In the genomic region with DNA sequence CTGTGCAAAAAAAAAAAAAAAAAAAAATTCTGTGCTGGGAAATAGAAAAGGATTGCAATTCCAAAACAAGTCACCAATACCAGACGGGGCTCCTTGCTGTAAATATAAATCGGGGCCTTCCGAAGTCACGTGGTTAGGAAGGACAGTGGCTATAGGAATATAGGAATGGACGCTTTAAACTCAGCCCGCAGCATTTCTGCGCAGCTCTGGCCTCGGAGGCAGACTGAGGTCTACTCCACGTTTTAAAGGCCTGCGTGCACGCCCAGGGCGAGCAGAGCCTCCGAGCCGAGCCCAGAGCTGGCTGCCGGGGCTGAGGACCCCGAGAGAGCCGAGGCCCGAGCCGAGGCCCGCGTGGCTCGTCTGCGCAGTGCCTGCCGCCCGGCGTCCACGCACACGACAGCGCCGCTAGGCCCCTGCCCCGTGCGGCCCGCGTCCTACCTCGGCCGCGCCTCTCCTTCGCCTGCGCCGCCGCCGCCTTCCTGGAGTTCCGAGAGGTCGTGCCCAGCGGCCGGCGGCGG, we compare ENCODE assay signal across 8 mouse cellular contexts. TPM values are rescaled to one million over a fixed set of nuclear protein-coding genes. Genes with fewer than 3 reads are reported as not detected.
A peak's percentile ranks its signal among the peaks of the same experiment; 100 is the strongest.
DNase-seq lines count a peak whose midpoint lies in the region; ATAC-seq and TF ChIP-seq lines count a peak whose summit lies in the region.

No protein-coding gene starts in this region.

- TF ChIP-seq POLR2A in ES-Bruce4 (IDR thresholded peaks at IDR 0.05; ENCODE audit: insufficient read depth, low read length): no peak

- TF ChIP-seq EP300 in ES-Bruce4 (IDR thresholded peaks at IDR 0.05; ENCODE audit: insufficient read depth, low read depth, low read length): no peak

- peak overlapping the region; percentile 81 for H3K4me2 ChIP-seq in heart, embryonic 15.5 days
- H3K4me2 ChIP-seq in hindbrain, postnatal 0 days (ENCODE audit: low read depth, low read length): peak overlapping the region; percentile 89
- H3K4me2 ChIP-seq in midbrain, embryonic 11.5 days: peak overlapping the region; percentile 83

- no peak for DNase-seq in heart, adult 9 months (ENCODE audit: low spot score in 2 of 2)
- DNase-seq in embryo, embryonic 11.5 days (ENCODE audit: low read depth, low spot score): peak; percentile 35
- DNase-seq in hindbrain, postnatal 0 days (ENCODE audit: low spot score): peak; percentile 71
- no peak for DNase-seq in midbrain, embryonic 11.5 days (ENCODE audit: low spot score, missing footprints)
- no peak for DNase-seq in adrenal gland, adult 18-20 months (ENCODE audit: low spot score in 2 of 2)

- H3K9me3 ChIP-seq in heart, embryonic 15.5 days (replicated peaks): no peaks in the 10 kb centered on the region
- no peaks in the 10 kb centered on the region for H3K9me3 ChIP-seq in ES-Bruce4 (replicated peaks; ENCODE audit: control insufficient read depth, insufficient read depth, low read length, poor library complexity, severe bottlenecking)
- no peaks in the 10 kb centered on the region for H3K9me3 ChIP-seq in hindbrain, postnatal 0 days (ENCODE audit: low read length)
- H3K9me3 ChIP-seq in midbrain, embryonic 11.5 days (ENCODE audit: control insufficient read depth, low read length): no peaks in the 10 kb centered on the region

- no peaks in the 10 kb centered on the region for H3K27me3 ChIP-seq in heart, embryonic 15.5 days
- H3K27me3 ChIP-seq in ES-Bruce4 (ENCODE audit: control insufficient read depth, insufficient read depth, low read length, poor library complexity, severe bottlenecking): no peaks in the 10 kb centered on the region
- H3K27me3 ChIP-seq in hindbrain, postnatal 0 days (ENCODE audit: insufficient read depth, low read length): no peaks in the 10 kb centered on the region
- no peaks in the 10 kb centered on the region for H3K27me3 ChIP-seq in midbrain, embryonic 11.5 days (ENCODE audit: control insufficient read depth, insufficient read depth, low read length)

- peak; percentile 65 for ATAC-seq in heart, embryonic 15.5 days (replicated peaks; ENCODE audit: insufficient number of reproducible peaks, insufficient read depth, low FRiP score, low read depth)
- peak; percentile 75 for ATAC-seq in hindbrain, postnatal 0 days
- ATAC-seq in midbrain, embryonic 11.5 days (ENCODE audit: low FRiP score): peak; percentile 77
- ATAC-seq in granulocyte monocyte progenitor cell, adult 5-6 weeks (replicated peaks; ENCODE audit: poor library complexity, severe bottlenecking): no peak

- peaks cover 13% of the 10 kb centered on the region for H3K36me3 ChIP-seq in heart, embryonic 15.5 days
- H3K36me3 ChIP-seq in ES-Bruce4 (ENCODE audit: control insufficient read depth, insufficient read depth, low read length, poor library complexity, severe bottlenecking): peaks cover 11% of the 10 kb centered on the region
- H3K36me3 ChIP-seq in hindbrain, postnatal 0 days (ENCODE audit: insufficient read depth, low read length): no peaks in the 10 kb centered on the region
- H3K36me3 ChIP-seq in midbrain, embryonic 11.5 days (ENCODE audit: control insufficient read depth, insufficient read depth, low read length): no peaks in the 10 kb centered on the region

- H3K4me1 ChIP-seq in heart, embryonic 15.5 days (replicated peaks): peaks cover 9% of the 10 kb centered on the region
- no peaks in the 10 kb centered on the region for H3K4me1 ChIP-seq in ES-Bruce4 (ENCODE audit: control insufficient read depth, insufficient read depth, low read length)
- no peaks in the 10 kb centered on the region for H3K4me1 ChIP-seq in hindbrain, postnatal 0 days (ENCODE audit: insufficient read depth, low read length)
- peaks cover 3% of the 10 kb centered on the region; the same call in 1 of the 2 replicates for H3K4me1 ChIP-seq in midbrain, embryonic 11.5 days (ENCODE audit: control insufficient read depth, insufficient read depth, low read length)

- H3K9ac ChIP-seq in heart, embryonic 15.5 days: peak overlapping the region; percentile 87
- H3K9ac ChIP-seq in ES-Bruce4 (ENCODE audit: low read depth, poor library complexity, severe bottlenecking): peak overlapping the region; percentile 92
- peak overlapping the region; percentile 82 for H3K9ac ChIP-seq in hindbrain, postnatal 0 days (replicated peaks; ENCODE audit: low read length)
- peak overlapping the region; percentile 82 for H3K9ac ChIP-seq in midbrain, embryonic 11.5 days (ENCODE audit: low read length)

- TF ChIP-seq CTCF in ES-Bruce4 (IDR thresholded peaks at IDR 0.05; ENCODE audit: low read depth, low read length): no peak
- TF ChIP-seq CTCF in hindbrain, postnatal 0 days (IDR thresholded peaks at IDR 0.05; ENCODE audit: low read depth): no peak

- peak overlapping the region; percentile 93 for H3K27ac ChIP-seq in heart, embryonic 15.5 days
- H3K27ac ChIP-seq in ES-Bruce4 (ENCODE audit: insufficient read depth, low read length): no peak overlapping the region
- peak overlapping the region; percentile 93 for H3K27ac ChIP-seq in hindbrain, postnatal 0 days
- H3K27ac ChIP-seq in midbrain, embryonic 11.5 days (ENCODE audit: low read depth, low read length): peak overlapping the region; percentile 74

- peak overlapping the region; percentile 80 for H3K4me3 ChIP-seq in heart, embryonic 15.5 days
- peak overlapping the region; percentile 89 for H3K4me3 ChIP-seq in ES-Bruce4 (ENCODE audit: low read depth, low read length)
- peak overlapping the region; percentile 73 for H3K4me3 ChIP-seq in hindbrain, postnatal 0 days (ENCODE audit: low read length)
- peak overlapping the region; percentile 71 for H3K4me3 ChIP-seq in midbrain, embryonic 11.5 days (ENCODE audit: low read depth, low read length)

- WGBS in heart, embryonic 15.5 days: under 1% methylated on average over 44 of the region's 48 CpGs
- under 1% methylated on average over 48 of the region's 48 CpGs for WGBS in hindbrain, postnatal 0 days
- WGBS in midbrain, embryonic 11.5 days: under 1% methylated on average over 42 of the region's 48 CpGs

RNA-seq across cellular contexts. Expression of a gene that starts 0.7 kb away (rescaled TPM):
- 42.5 and 42.9 TPM in 2 replicates for polyA plus RNA-seq in heart, embryonic 15.5 days (2015; fragmentation: Nextera tagmentation; extraction: Ambion mirVana)
- 57.6 and 63.7 TPM in 2 replicates for polyA plus RNA-seq in ES-Bruce4 (2011; ENCODE audit: insufficient read depth, insufficient read length, low read depth, missing spikeins)
- total RNA-seq in hindbrain, postnatal 0 days (2014; rRNA removed): 13.9 and 17.0 TPM in 2 replicates
- 57.6 and 59.8 TPM in 2 replicates for polyA plus RNA-seq in hindbrain, postnatal 0 days (2015; fragmentation: Nextera tagmentation; extraction: Ambion mirVana)
- polyA plus RNA-seq in midbrain, embryonic 11.5 days (2014; fragmentation: Nextera tagmentation; extraction: Ambion mirVana): 35.2 and 42.0 TPM in 2 replicates
- total RNA-seq in adrenal gland, adult 18-20 months (2021): 10 to 100 TPM; 36.6 to 37.1 TPM
- 29.6 and 36.5 TPM in 2 replicates for total RNA-seq in granulocyte monocyte progenitor cell, adult 5-6 weeks (2014; fragmentation: Nextera tagmentation)
- total RNA-seq in granulocyte monocyte progenitor cell, adult 5-6 weeks (2017): 44.2 and 62.0 TPM in 2 replicates

RNA-seq across cellular contexts. Expression of a gene that starts 49.4 kb away (rescaled TPM):
- 7.1 and 7.6 TPM in 2 replicates for polyA plus RNA-seq in heart, embryonic 15.5 days (2015; fragmentation: Nextera tagmentation; extraction: Ambion mirVana)
- polyA plus RNA-seq in ES-Bruce4 (2011; ENCODE audit: insufficient read depth, insufficient read length, low read depth, missing spikeins): 8.0 and 8.1 TPM in 2 replicates
- 18.8 and 27.9 TPM in 2 replicates for total RNA-seq in hindbrain, postnatal 0 days (2014; rRNA removed)
- polyA plus RNA-seq in hindbrain, postnatal 0 days (2015; fragmentation: Nextera tagmentation; extraction: Ambion mirVana): 24.4 TPM in 2 replicates
- 11.2 and 11.6 TPM in 2 replicates for polyA plus RNA-seq in midbrain, embryonic 11.5 days (2014; fragmentation: Nextera tagmentation; extraction: Ambion mirVana)
- total RNA-seq in adrenal gland, adult 18-20 months (2021): 1 to 10 TPM; 1.3 to 1.5 TPM
- not detected in 2 replicates for total RNA-seq in granulocyte monocyte progenitor cell, adult 5-6 weeks (2014; fragmentation: Nextera tagmentation)
- under 0.01 TPM in 1 of 2 replicates, not detected in the other for total RNA-seq in granulocyte monocyte progenitor cell, adult 5-6 weeks (2017)

Comparison
In these comparisons a context has a peak if more than half of its experiments do, and no peak if none do; other contexts are left out.
1. DNase-seq: peak in embryo, embryonic 11.5 days (single experiment) and hindbrain, postnatal 0 days (single experiment); none in heart, adult 9 months (0 of 2), midbrain, embryonic 11.5 days (single experiment) and adrenal gland, adult 18-20 months (0 of 2).
2. Peak in every context shown above with its lines, with median percentiles within 50 percentile points of each other: H3K4me2 ChIP-seq, H3K4me3 ChIP-seq and H3K9ac ChIP-seq.